Mouse (Mus musculus): ENCODE measurements around the gene Mbd5. TPM values are rescaled to one million over a fixed set of nuclear protein-coding genes. Genes with fewer than 3 reads are reported as not detected.
"Not testable (repeated sequence)": the region's sequence is repeated elsewhere in the genome, so short reads cannot be mapped to it uniquely, and the experiment has no call there.

Mbd5 gene
- total RNA-seq, 2 experiments from 2014 or later: 118 to 124 TPM

- DNase-seq (ENCODE audit: low spot score in 2 of 2): no peak
Observed at GRCm38 (mm10) chr2:49160232-49160947, 211.1 kb downstream of the Mbd5 start.

GRCm38 (mm10) chr2:49169766-49170165, 220.5 kb downstream of the Mbd5 start:
- no peak for DNase-seq (ENCODE audit: low spot score in 2 of 2)

- no peak for DNase-seq (ENCODE audit: low spot score in 2 of 2)
Observed at GRCm38 (mm10) chr2:49177015-49177414, 227.7 kb downstream of the Mbd5 start.

- no peak for DNase-seq (ENCODE audit: low spot score in 2 of 2)
Observed at GRCm38 (mm10) chr2:49190984-49191383, 241.7 kb downstream of the Mbd5 start.

GRCm38 (mm10) chr2:49191695-49192094, 242.4 kb downstream of the Mbd5 start:
- no peak for DNase-seq (ENCODE audit: low spot score in 2 of 2)

- DNase-seq (ENCODE audit: low spot score in 2 of 2): no peak
Observed at GRCm38 (mm10) chr2:49204081-49204480, 254.8 kb downstream of the Mbd5 start.

- DNase-seq (ENCODE audit: low spot score in 2 of 2): not testable (repeated sequence)
Observed at GRCm38 (mm10) chr2:49205692-49206091, 256.4 kb downstream of the Mbd5 start.

GRCm38 (mm10) chr2:49209349-49209748, 260.0 kb downstream of the Mbd5 start:
- peak in 1 of 2 experiments; percentile 16 for DNase-seq (ENCODE audit: low spot score in 2 of 2)

- DNase-seq (ENCODE audit: low spot score in 2 of 2): no peak
Observed at GRCm38 (mm10) chr2:49210408-49210807, 261.1 kb downstream of the Mbd5 start.

- DNase-seq (ENCODE audit: low spot score in 2 of 2): peak in 1 of 2 experiments; percentile 12
Observed at GRCm38 (mm10) chr2:49229725-49230124, 280.4 kb downstream of the Mbd5 start.

GRCm38 (mm10) chr2:49234064-49234463, 284.8 kb downstream of the Mbd5 start:
- DNase-seq (ENCODE audit: low spot score in 2 of 2): no peak

GRCm38 (mm10) chr2:49241715-49242114, 292.4 kb downstream of the Mbd5 start:
- DNase-seq (ENCODE audit: low spot score in 2 of 2): no peak

- no peak for DNase-seq (ENCODE audit: low spot score in 2 of 2)
Observed at GRCm38 (mm10) chr2:49264092-49264491, 314.8 kb downstream of the Mbd5 start.

GRCm38 (mm10) chr2:49272295-49272967, 323.1 kb downstream of the Mbd5 start:
- DNase-seq (ENCODE audit: low spot score in 2 of 2): no peak

- DNase-seq (ENCODE audit: low spot score in 2 of 2): no peak
Observed at GRCm38 (mm10) chr2:49276017-49276722, 326.9 kb downstream of the Mbd5 start.

GRCm38 (mm10) chr2:49280496-49280895, 331.2 kb downstream of the Mbd5 start:
- DNase-seq (ENCODE audit: low spot score in 2 of 2): no peak

GRCm38 (mm10) chr2:49283583-49283982, 334.3 kb downstream of the Mbd5 start:
- DNase-seq (ENCODE audit: low spot score in 2 of 2): no peak

- DNase-seq (ENCODE audit: low spot score in 2 of 2): no peak
Observed at GRCm38 (mm10) chr2:49286965-49287364, 337.7 kb downstream of the Mbd5 start.

- DNase-seq (ENCODE audit: low spot score in 2 of 2): no peak
Observed at GRCm38 (mm10) chr2:49291709-49292108, 342.4 kb downstream of the Mbd5 start.

- DNase-seq (ENCODE audit: low spot score in 2 of 2): peak; percentile 75 to 95
Observed at GRCm38 (mm10) chr2:49312629-49313447, 363.5 kb downstream of the Mbd5 start.

- no peak for DNase-seq (ENCODE audit: low spot score in 2 of 2)
Observed at GRCm38 (mm10) chr2:49333594-49333993, 384.3 kb downstream of the Mbd5 start.

Measured in layer of hippocampus, adult 18-20 months (tissue).